8 mouse cellular contexts compared by ENCODE assay signal in genomic region chr9:75434172-75434793, GRCm38 (mm10). TPM values are rescaled to one million over a fixed set of nuclear protein-coding genes. Genes with fewer than 3 reads are reported as not detected.
A peak's percentile ranks its signal among the peaks of the same experiment; 100 is the strongest.
DNase-seq lines count a peak whose midpoint lies in the region; ATAC-seq lines count a peak whose summit lies in the region.

No protein-coding gene starts in this region.

- H3K9me3 ChIP-seq in midbrain, embryonic 11.5 days (ENCODE audit: control insufficient read depth, low read length), result no peaks in the 10 kb centered on the region
- H3K9me3 ChIP-seq in midbrain, embryonic 10.5 days (replicated peaks), result no peaks in the 10 kb centered on the region
- no peaks in the 10 kb centered on the region for H3K9me3 ChIP-seq in forebrain, embryonic 13.5 days (replicated peaks)
- no peaks in the 10 kb centered on the region for H3K9me3 ChIP-seq in intestine, embryonic 15.5 days
- no peaks in the 10 kb centered on the region for H3K9me3 ChIP-seq in liver, embryonic 11.5 days (ENCODE audit: control insufficient read depth, low read length)
- no peaks in the 10 kb centered on the region for H3K9me3 ChIP-seq in neural tube, embryonic 14.5 days (ENCODE audit: control insufficient read depth, low read length)

- WGBS in midbrain, embryonic 11.5 days, result 50% methylated on average over 7 of the region's 7 CpGs
- WGBS in midbrain, embryonic 10.5 days, result 59% methylated on average over 7 of the region's 7 CpGs
- WGBS in forebrain, embryonic 13.5 days, result 42% methylated on average over 7 of the region's 7 CpGs
- 43% methylated on average over 7 of the region's 7 CpGs for WGBS in intestine, embryonic 15.5 days
- WGBS in liver, embryonic 11.5 days, result 33% methylated on average over 7 of the region's 7 CpGs
- 25% methylated on average over 7 of the region's 7 CpGs for WGBS in neural tube, embryonic 14.5 days

- no peaks in the 10 kb centered on the region; the same call in 1 of the 2 replicates for H3K4me1 ChIP-seq in midbrain, embryonic 11.5 days (ENCODE audit: control insufficient read depth, insufficient read depth, low read length)
- H3K4me1 ChIP-seq in midbrain, embryonic 10.5 days, result peaks cover 25% of the 10 kb centered on the region
- H3K4me1 ChIP-seq in forebrain, embryonic 13.5 days, result peaks cover 9% of the 10 kb centered on the region
- no peaks in the 10 kb centered on the region for H3K4me1 ChIP-seq in intestine, embryonic 15.5 days (replicated peaks)
- H3K4me1 ChIP-seq in liver, embryonic 11.5 days (replicated peaks; ENCODE audit: control insufficient read depth, insufficient read depth, low read length), result 0 out of 2 replicates have a peak, but pooled peaks cover 2% of the 10 kb centered on the region
- no peaks in the 10 kb centered on the region for H3K4me1 ChIP-seq in neural tube, embryonic 14.5 days (ENCODE audit: control insufficient read depth, insufficient read depth, low read length)

- no peak overlapping the region for H3K4me2 ChIP-seq in midbrain, embryonic 11.5 days
- H3K4me2 ChIP-seq in forebrain, embryonic 13.5 days, result no peak overlapping the region
- H3K4me2 ChIP-seq in intestine, embryonic 15.5 days (replicated peaks), result no peak overlapping the region
- no peak overlapping the region; the same call in 1 of the 2 replicates for H3K4me2 ChIP-seq in liver, embryonic 11.5 days
- H3K4me2 ChIP-seq in neural tube, embryonic 14.5 days (ENCODE audit: low read depth, low read length), result no peak overlapping the region

- no peak overlapping the region for H3K27ac ChIP-seq in midbrain, embryonic 11.5 days (ENCODE audit: low read depth, low read length)
- no peak overlapping the region for H3K27ac ChIP-seq in midbrain, embryonic 10.5 days (replicated peaks)
- no peak overlapping the region for H3K27ac ChIP-seq in forebrain, embryonic 13.5 days
- H3K27ac ChIP-seq in intestine, embryonic 15.5 days, result no peak overlapping the region
- H3K27ac ChIP-seq in liver, embryonic 11.5 days (ENCODE audit: low read depth, low read length), result no peak overlapping the region
- H3K27ac ChIP-seq in neural tube, embryonic 14.5 days (ENCODE audit: low read depth, low read length), result no peak overlapping the region

- ATAC-seq in midbrain, embryonic 11.5 days (ENCODE audit: low FRiP score), result 0 out of 2 replicates have a peak, but pooled peaks have one; percentile 29
- peak; percentile 28; the same call in 1 of the 2 replicates for ATAC-seq in forebrain, embryonic 13.5 days
- ATAC-seq in intestine, embryonic 15.5 days, result 0 out of 2 replicates have a peak, but pooled peaks have one; percentile 40
- peak; percentile 16; the same call in 1 of the 2 replicates for ATAC-seq in liver, embryonic 11.5 days (replicated peaks; ENCODE audit: low FRiP score)
- peak; percentile 58; the same call in 1 of the 2 replicates for ATAC-seq in neural tube, embryonic 14.5 days (ENCODE audit: low read depth)

- no peaks in the 10 kb centered on the region for H3K36me3 ChIP-seq in midbrain, embryonic 11.5 days (ENCODE audit: control insufficient read depth, insufficient read depth, low read length)
- H3K36me3 ChIP-seq in midbrain, embryonic 10.5 days, result no peaks in the 10 kb centered on the region
- no peaks in the 10 kb centered on the region for H3K36me3 ChIP-seq in forebrain, embryonic 13.5 days (ENCODE audit: poor library complexity, severe bottlenecking)
- no peaks in the 10 kb centered on the region for H3K36me3 ChIP-seq in intestine, embryonic 15.5 days
- H3K36me3 ChIP-seq in liver, embryonic 11.5 days (ENCODE audit: control insufficient read depth, insufficient read depth, low read length), result no peaks in the 10 kb centered on the region
- no peaks in the 10 kb centered on the region for H3K36me3 ChIP-seq in neural tube, embryonic 14.5 days (ENCODE audit: control insufficient read depth, insufficient read depth, low read length)

- no peak overlapping the region for H3K9ac ChIP-seq in midbrain, embryonic 11.5 days (ENCODE audit: low read length)
- H3K9ac ChIP-seq in forebrain, embryonic 13.5 days, result no peak overlapping the region
- no peak overlapping the region for H3K9ac ChIP-seq in intestine, embryonic 15.5 days
- H3K9ac ChIP-seq in liver, embryonic 11.5 days (ENCODE audit: low read depth, low read length), result no peak overlapping the region
- H3K9ac ChIP-seq in neural tube, embryonic 14.5 days (replicated peaks; ENCODE audit: low read depth, low read length), result no peak overlapping the region

- peak; percentile 87 for DNase-seq in midbrain, embryonic 11.5 days (ENCODE audit: low spot score, missing footprints)
- no peak for DNase-seq in midbrain, embryonic 10.5 days (ENCODE audit: low spot score)
- peak; percentile 78 for DNase-seq in ZHBTc4 (ENCODE audit: low read depth, low spot score)
- no peak for DNase-seq in liver, embryonic 11.5 days (ENCODE audit: low spot score)
- no peak for DNase-seq in frontal cortex, postnatal 25 days (ENCODE audit: low spot score in 2 of 2)

- H3K4me3 ChIP-seq in midbrain, embryonic 11.5 days (ENCODE audit: low read depth, low read length), result no peak overlapping the region
- no peak overlapping the region for H3K4me3 ChIP-seq in midbrain, embryonic 10.5 days
- no peak overlapping the region for H3K4me3 ChIP-seq in forebrain, embryonic 13.5 days
- H3K4me3 ChIP-seq in intestine, embryonic 15.5 days (replicated peaks), result no peak overlapping the region
- no peak overlapping the region for H3K4me3 ChIP-seq in liver, embryonic 11.5 days (ENCODE audit: low read depth, low read length)
- no peak overlapping the region for H3K4me3 ChIP-seq in neural tube, embryonic 14.5 days (ENCODE audit: low read depth, low read length)

- no peaks in the 10 kb centered on the region for H3K27me3 ChIP-seq in midbrain, embryonic 11.5 days (ENCODE audit: control insufficient read depth, insufficient read depth, low read length)
- H3K27me3 ChIP-seq in midbrain, embryonic 10.5 days (ENCODE audit: low read depth, poor library complexity, severe bottlenecking), result no peaks in the 10 kb centered on the region
- no peaks in the 10 kb centered on the region for H3K27me3 ChIP-seq in forebrain, embryonic 13.5 days
- H3K27me3 ChIP-seq in intestine, embryonic 15.5 days (replicated peaks), result no peaks in the 10 kb centered on the region
- no peaks in the 10 kb centered on the region for H3K27me3 ChIP-seq in liver, embryonic 11.5 days (replicated peaks; ENCODE audit: control insufficient read depth, insufficient read depth, low read length)
- no peaks in the 10 kb centered on the region for H3K27me3 ChIP-seq in neural tube, embryonic 14.5 days (ENCODE audit: control insufficient read depth, insufficient read depth, low read length)

RNA-seq across cellular contexts. Expression of gene Leo1, which starts 7.0 kb away (rescaled TPM):
- 45.2 and 49.9 TPM in 2 replicates for polyA plus RNA-seq in midbrain, embryonic 11.5 days (2014; fragmentation: Nextera tagmentation; extraction: Ambion mirVana)
- polyA plus RNA-seq in midbrain, embryonic 10.5 days (2016; fragmentation: Nextera tagmentation; extraction: Ambion mirVana), result 49.4 and 52.3 TPM in 2 replicates
- 44.2 and 44.5 TPM in 2 replicates for polyA plus RNA-seq in forebrain, embryonic 13.5 days (2015; fragmentation: Nextera tagmentation; extraction: Ambion mirVana)
- polyA plus RNA-seq in intestine, embryonic 15.5 days (2015; fragmentation: Nextera tagmentation; extraction: Ambion mirVana), result 32.5 and 35.2 TPM in 2 replicates
- polyA plus RNA-seq in liver, embryonic 11.5 days (2014; fragmentation: Nextera tagmentation; extraction: Ambion mirVana), result 39.0 and 39.4 TPM in 2 replicates
- polyA plus RNA-seq in neural tube, embryonic 14.5 days (2014; fragmentation: Nextera tagmentation; extraction: Ambion mirVana), result 40.7 and 40.8 TPM in 2 replicates

RNA-seq across cellular contexts. Expression of gene Mapk6, which starts 24.5 kb away (rescaled TPM):
- 193 and 199 TPM in 2 replicates for polyA plus RNA-seq in midbrain, embryonic 11.5 days (2014; fragmentation: Nextera tagmentation; extraction: Ambion mirVana)
- 138 and 156 TPM in 2 replicates for polyA plus RNA-seq in midbrain, embryonic 10.5 days (2016; fragmentation: Nextera tagmentation; extraction: Ambion mirVana)
- 139 and 157 TPM in 2 replicates for polyA plus RNA-seq in forebrain, embryonic 13.5 days (2015; fragmentation: Nextera tagmentation; extraction: Ambion mirVana)
- polyA plus RNA-seq in intestine, embryonic 15.5 days (2015; fragmentation: Nextera tagmentation; extraction: Ambion mirVana), result 47.2 and 55.5 TPM in 2 replicates
- 61.0 and 64.4 TPM in 2 replicates for polyA plus RNA-seq in liver, embryonic 11.5 days (2014; fragmentation: Nextera tagmentation; extraction: Ambion mirVana)
- polyA plus RNA-seq in neural tube, embryonic 14.5 days (2014; fragmentation: Nextera tagmentation; extraction: Ambion mirVana), result 186 and 191 TPM in 2 replicates

Comparison
In these comparisons a context has a peak if more than half of its experiments do, and no peak if none do; other contexts are left out.
1. DNase-seq: peak in midbrain, embryonic 11.5 days (single experiment) and ZHBTc4 (single experiment); none in midbrain, embryonic 10.5 days (single experiment), liver, embryonic 11.5 days (single experiment) and frontal cortex, postnatal 25 days (0 of 2).
2. Peak in every context shown above with its lines, with median percentiles within 50 percentile points of each other: ATAC-seq.